Comparison of ENCODE assay signal across 27 mouse cellular contexts in genomic region chr2:34252286-34252685, GRCm38 (mm10).
A peak's percentile ranks its signal among the peaks of the same experiment; 100 is the strongest.
DNase-seq lines count a peak whose midpoint lies in the region; ATAC-seq and TF ChIP-seq lines count a peak whose summit lies in the region.
"Had no signal": no experiment of that assay in that cellular context is flagged by ENCODE, and none has a peak within 500 bp of the region (broad histone marks: within the 10 kb centered on the region; RNA-seq: fewer than 3 reads in every experiment).

No protein-coding gene starts in this region.

- no peaks in the 10 kb centered on the region for H3K36me3 ChIP-seq in hindbrain, embryonic 14.5 days (replicated peaks; ENCODE audit: control insufficient read depth, insufficient read depth)
- H3K36me3 ChIP-seq in hindbrain, embryonic 12.5 days, result no peaks in the 10 kb centered on the region
- no peaks in the 10 kb centered on the region for H3K36me3 ChIP-seq in lung, embryonic 16.5 days (ENCODE audit: control insufficient read depth, insufficient read depth, low read length)
- no peaks in the 10 kb centered on the region for H3K36me3 ChIP-seq in heart, embryonic 12.5 days
- H3K36me3 ChIP-seq in forebrain, postnatal 0 days (ENCODE audit: insufficient read depth), result no peaks in the 10 kb centered on the region
- H3K36me3 ChIP-seq: embryonic facial prominence, embryonic 12.5 days; forebrain, embryonic 12.5 days; intestine, embryonic 15.5 days; limb, embryonic 13.5 days; liver, embryonic 13.5 days had no signal

- ATAC-seq in hindbrain, embryonic 14.5 days (ENCODE audit: low FRiP score), result no peak
- ATAC-seq in hindbrain, embryonic 12.5 days (ENCODE audit: low FRiP score), result no peak
- peak; percentile 18; the same call in 1 of the 2 replicates for ATAC-seq in lung, embryonic 16.5 days (ENCODE audit: low read depth)
- no peak for ATAC-seq in heart, embryonic 12.5 days (ENCODE audit: insufficient number of reproducible peaks, low FRiP score)
- no peak for ATAC-seq in forebrain, postnatal 0 days
- ATAC-seq: intestine, embryonic 15.5 days; midbrain, embryonic 16.5 days had no signal

- TF ChIP-seq POLR2A in brain, embryonic 14.5 days (IDR thresholded peaks at IDR 0.05; ENCODE audit: borderline replicate concordance, extremely low read depth, insufficient read depth, insufficient read length, poor library complexity, severe bottlenecking), result no peak

- no peak overlapping the region for H3K4me2 ChIP-seq in hindbrain, embryonic 14.5 days (replicated peaks)
- H3K4me2 ChIP-seq in hindbrain, embryonic 12.5 days (replicated peaks), result no peak overlapping the region
- no peak overlapping the region for H3K4me2 ChIP-seq in lung, embryonic 16.5 days (ENCODE audit: low read depth, low read length)
- H3K4me2 ChIP-seq in heart, embryonic 12.5 days, result no peak overlapping the region
- no peak overlapping the region for H3K4me2 ChIP-seq in forebrain, postnatal 0 days (ENCODE audit: low read depth)
- H3K4me2 ChIP-seq: embryonic facial prominence, embryonic 12.5 days; forebrain, embryonic 12.5 days; intestine, embryonic 15.5 days; limb, embryonic 13.5 days; liver, embryonic 13.5 days had no signal

- H3K9me3 ChIP-seq in hindbrain, embryonic 14.5 days (ENCODE audit: control insufficient read depth, low read length), result no peaks in the 10 kb centered on the region
- H3K9me3 ChIP-seq in hindbrain, embryonic 12.5 days (replicated peaks), result no peaks in the 10 kb centered on the region
- H3K9me3 ChIP-seq in lung, embryonic 16.5 days (ENCODE audit: control insufficient read depth, low read length), result no peaks in the 10 kb centered on the region
- no peaks in the 10 kb centered on the region for H3K9me3 ChIP-seq in heart, embryonic 12.5 days (replicated peaks)
- no peaks in the 10 kb centered on the region for H3K9me3 ChIP-seq in forebrain, postnatal 0 days (ENCODE audit: low read length)
- H3K9me3 ChIP-seq: embryonic facial prominence, embryonic 12.5 days; forebrain, embryonic 12.5 days; intestine, embryonic 15.5 days; limb, embryonic 13.5 days; liver, embryonic 13.5 days had no signal

- DNase-seq in hindbrain, embryonic 14.5 days (ENCODE audit: low spot score), result no peak
- no peak for DNase-seq in lung, adult 18-20 months
- DNase-seq in brain, embryonic 14.5 days (ENCODE audit: low read depth), result peak; percentile 63
- peak; percentile 21 for DNase-seq in forelimb bud, embryonic 11.5 days (ENCODE audit: low read depth, low spot score)
- DNase-seq in forebrain, postnatal 0 days, result no peak
- DNase-seq: adrenal gland, adult 8-10 months; cerebellum, adult 2 months; cerebellum, postnatal 25 days; gastrocnemius, adult 2 months; heart, postnatal 4 days; kidney, adult 8-10 months; kidney, postnatal 36 days; layer of hippocampus, postnatal 36 days; liver, embryonic 13.5 days; lung, postnatal 36 days; right cerebral cortex, postnatal 4 days; thymus, postnatal 25 days had no signal

- no peak for TF ChIP-seq CTCF in brain, embryonic 14.5 days (IDR thresholded peaks at IDR 0.05; ENCODE audit: borderline replicate concordance, extremely low read depth, insufficient read depth, insufficient read length)
- no peak for TF ChIP-seq CTCF in forebrain, postnatal 0 days (IDR thresholded peaks at IDR 0.05; ENCODE audit: low read depth)

- WGBS in hindbrain, embryonic 14.5 days, result 50% methylated on average over 3 of the region's 3 CpGs
- 45% methylated on average over 3 of the region's 3 CpGs for WGBS in hindbrain, embryonic 12.5 days
- WGBS in lung, embryonic 16.5 days, result 29% methylated on average over 3 of the region's 3 CpGs
- WGBS in heart, embryonic 12.5 days, result 78% methylated on average over 3 of the region's 3 CpGs
- 48% methylated on average over 3 of the region's 3 CpGs for WGBS in forebrain, postnatal 0 days

- H3K9ac ChIP-seq in hindbrain, embryonic 14.5 days, result no peak overlapping the region
- no peak overlapping the region for H3K9ac ChIP-seq in hindbrain, embryonic 12.5 days
- H3K9ac ChIP-seq in lung, embryonic 16.5 days (ENCODE audit: low read length), result no peak overlapping the region
- no peak overlapping the region for H3K9ac ChIP-seq in heart, embryonic 12.5 days
- H3K9ac ChIP-seq in forebrain, postnatal 0 days, result no peak overlapping the region
- H3K9ac ChIP-seq: embryonic facial prominence, embryonic 12.5 days; forebrain, embryonic 12.5 days; intestine, embryonic 15.5 days; limb, embryonic 13.5 days; liver, embryonic 13.5 days had no signal

- H3K4me1 ChIP-seq in hindbrain, embryonic 14.5 days (replicated peaks; ENCODE audit: control insufficient read depth, insufficient read depth, low read length), result peaks cover 68% of the 10 kb centered on the region
- H3K4me1 ChIP-seq in hindbrain, embryonic 12.5 days, result peaks cover 49% of the 10 kb centered on the region
- peaks cover 53% of the 10 kb centered on the region for H3K4me1 ChIP-seq in lung, embryonic 16.5 days (replicated peaks; ENCODE audit: control insufficient read depth, insufficient read depth, low read length)
- H3K4me1 ChIP-seq in heart, embryonic 12.5 days (replicated peaks), result 0 out of 2 replicates have a peak, but pooled peaks cover 2% of the 10 kb centered on the region
- no peaks in the 10 kb centered on the region; the same call in none of the 2 replicates for H3K4me1 ChIP-seq in forebrain, postnatal 0 days (ENCODE audit: insufficient read depth)

- peak overlapping the region; percentile 57; the same call in 1 of the 2 replicates for H3K27ac ChIP-seq in hindbrain, embryonic 14.5 days
- no peak overlapping the region for H3K27ac ChIP-seq in hindbrain, embryonic 12.5 days
- H3K27ac ChIP-seq in lung, embryonic 16.5 days (ENCODE audit: low read length), result no peak overlapping the region
- no peak overlapping the region for H3K27ac ChIP-seq in heart, embryonic 12.5 days (ENCODE audit: poor library complexity, severe bottlenecking)
- no peak overlapping the region for H3K27ac ChIP-seq in forebrain, postnatal 0 days (ENCODE audit: low read depth, low read length)
- H3K27ac ChIP-seq: gastrocnemius, adult 2 months; intestine, embryonic 15.5 days; limb, embryonic 13.5 days; liver, embryonic 13.5 days had no signal

- no peak overlapping the region for H3K4me3 ChIP-seq in hindbrain, embryonic 14.5 days (replicated peaks; ENCODE audit: low read length)
- no peak overlapping the region for H3K4me3 ChIP-seq in hindbrain, embryonic 12.5 days
- no peak overlapping the region for H3K4me3 ChIP-seq in lung, embryonic 16.5 days (ENCODE audit: low read length)
- no peak overlapping the region for H3K4me3 ChIP-seq in heart, embryonic 12.5 days
- H3K4me3 ChIP-seq in forebrain, postnatal 0 days (ENCODE audit: low read depth, low read length), result no peak overlapping the region
- H3K4me3 ChIP-seq: embryonic facial prominence, embryonic 12.5 days; erythroblast, embryonic 14.5 days; forebrain, embryonic 12.5 days; gastrocnemius, adult 2 months; intestine, embryonic 15.5 days; limb, embryonic 13.5 days; liver, embryonic 13.5 days; myocyte had no signal

- H3K27me3 ChIP-seq in hindbrain, embryonic 14.5 days (ENCODE audit: control insufficient read depth, insufficient read depth, low read length), result no peaks in the 10 kb centered on the region
- no peaks in the 10 kb centered on the region for H3K27me3 ChIP-seq in hindbrain, embryonic 12.5 days
- no peaks in the 10 kb centered on the region for H3K27me3 ChIP-seq in lung, embryonic 16.5 days (ENCODE audit: control insufficient read depth, insufficient read depth, low read depth, low read length)
- H3K27me3 ChIP-seq in heart, embryonic 12.5 days (replicated peaks), result no peaks in the 10 kb centered on the region
- H3K27me3 ChIP-seq in forebrain, postnatal 0 days (ENCODE audit: insufficient read depth, low read length), result no peaks in the 10 kb centered on the region
- H3K27me3 ChIP-seq: embryonic facial prominence, embryonic 12.5 days; forebrain, embryonic 12.5 days; intestine, embryonic 15.5 days; liver, embryonic 13.5 days had no signal

Comparison
In these comparisons a context has a peak if more than half of its experiments do, and no peak if none do; other contexts are left out.
1. DNase-seq: peak in brain, embryonic 14.5 days (single experiment) and forelimb bud, embryonic 11.5 days (single experiment); none in hindbrain, embryonic 14.5 days (single experiment), lung, adult 18-20 months (0 of 2) and forebrain, postnatal 0 days (single experiment).